Mouse (Mus musculus) limb, embryonic 13.5 days (tissue): ENCODE measurements at regions not wholly inside any gene's neighbourhood (a gene's known extent, or its start where the extent isn't known, plus 50 kb on each side); places are given as distances from the start of the nearest gene placed in this dataset.

Source experiments
- ATAC-seq: fragments of 200-750 bp; cut with Nextera tagmentation; 2 replicates; pipeline ENCODE4 v1.8.0; 2017; ENCODE audit warnings: low read depth, moderate number of reproducible peaks, moderate TSS enrichment; ENCODE audit not compliant: low FRiP score
- H3K27ac ChIP-seq: fragments of 300-500 bp; sonication (generic); 2 replicates; pipeline ENCODE4 v1.5.1; 2015; ENCODE audit warnings: inconsistent platforms, mild to moderate bottlenecking, moderate library complexity
- H3K27me3 ChIP-seq: fragments of 300-500 bp; sonication (generic); 2 replicates; pipeline ENCODE4 v1.6.1; 2015; ENCODE audit warnings: mild to moderate bottlenecking, inconsistent platforms
- H3K36me3 ChIP-seq: fragments of 300-500 bp; sonication (generic); 2 replicates; pipeline ENCODE4 v1.6.1; 2015; ENCODE audit warnings: inconsistent platforms, mild to moderate bottlenecking, moderate library complexity
- H3K4me1 ChIP-seq: fragments of 300-500 bp; sonication (generic); 2 replicates; pipeline ENCODE4 v1.6.1; 2015; ENCODE audit warnings: inconsistent platforms
- H3K4me2 ChIP-seq: fragments of 300-500 bp; sonication (generic); replicated peaks from 2 replicates; pipeline ENCODE4 v1.6.1; 2015; ENCODE audit warnings: inconsistent platforms, mild to moderate bottlenecking, moderate library complexity
- H3K4me3 ChIP-seq: fragments of 300-500 bp; sonication (generic); 2 replicates; pipeline ENCODE4 v1.5.1; 2015; ENCODE audit warnings: moderate library complexity, mild to moderate bottlenecking, inconsistent platforms
- H3K9ac ChIP-seq: fragments of 300-500 bp; sonication (generic); 2 replicates; pipeline ENCODE4 v1.6.1; 2015; ENCODE audit warnings: mild to moderate bottlenecking, inconsistent platforms
- H3K9me3 ChIP-seq: fragments of 300-500 bp; sonication (generic); 2 replicates; pipeline ENCODE4 v1.6.1; 2016; ENCODE audit warnings: inconsistent platforms
- WGBS: fragments of 180-500 bp; shearing (Covaris S2); methylation state at CpG from one replicate; pipeline ENCODE4 v1.1.7; 2015; 5-methylcytosine and 5-hydroxymethylcytosine counted together

DNA sequence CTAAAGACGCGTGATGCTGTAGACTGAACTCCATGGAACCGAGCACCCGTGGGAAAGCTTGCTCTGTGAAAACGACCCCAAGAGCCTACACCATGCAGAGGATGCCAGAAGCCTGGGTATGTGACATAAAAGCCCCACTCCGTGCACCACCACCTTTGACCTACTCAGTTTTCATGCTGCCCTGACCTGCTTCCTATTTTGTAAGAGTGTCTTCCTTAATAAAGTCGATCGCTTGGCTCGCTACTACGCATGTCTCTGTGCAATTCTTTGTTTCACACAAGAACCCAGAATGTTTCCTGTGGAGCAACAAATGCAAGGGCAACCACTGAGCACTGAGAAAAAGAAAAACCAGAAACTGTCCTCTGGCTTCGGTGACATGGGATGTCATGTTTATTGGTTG is 60.5 kb downstream of the Sec61b start:
- ATAC-seq: no peak
- Histone ChIP-seq H3K9ac (no peak overlapping the region), H3K9me3 (no peaks in the 10 kb centered on the region), H3K27ac (no peak overlapping the region), H3K4me3 (no peak overlapping the region), H3K4me1 (no peaks in the 10 kb centered on the region), H3K4me2 (no peak overlapping the region), H3K27me3 (no peaks in the 10 kb centered on the region), H3K36me3 (no peaks in the 10 kb centered on the region)
- WGBS: 86% methylated on average over 11 of the region's 11 CpGs

DNA sequence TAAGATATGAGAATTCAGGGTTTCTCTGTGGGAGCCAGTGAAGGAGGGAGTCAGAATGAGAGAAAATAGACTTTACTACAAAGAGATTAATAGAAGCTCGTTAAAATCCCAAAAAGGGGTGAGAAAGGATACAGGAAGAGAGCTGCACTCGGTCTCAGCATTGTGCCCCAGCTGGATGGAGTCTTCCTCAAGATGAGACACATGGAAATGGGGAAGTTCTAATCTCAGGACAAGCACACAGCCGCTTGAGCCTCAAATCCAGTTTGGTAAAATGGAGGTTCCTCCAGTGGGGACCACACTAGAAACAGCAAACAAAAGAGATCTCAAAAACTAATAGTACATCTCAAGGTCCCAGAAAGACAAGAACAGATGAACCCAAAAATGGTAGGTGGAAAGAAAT is 93.2 kb downstream of the Sec61b start:
- Histone ChIP-seq H3K9ac (no peak overlapping the region), H3K9me3 (no peaks in the 10 kb centered on the region), H3K4me1 (0 out of 2 replicates have a peak, but pooled peaks cover 5% of the 10 kb centered on the region), H3K36me3 (no peaks in the 10 kb centered on the region), H3K27me3 (no peaks in the 10 kb centered on the region), H3K27ac (no peak overlapping the region), H3K4me2 (no peak overlapping the region), H3K4me3 (no peak overlapping the region)
- ATAC-seq: no peak
- WGBS: 63% methylated on average over 3 of the region's 3 CpGs

DNA sequence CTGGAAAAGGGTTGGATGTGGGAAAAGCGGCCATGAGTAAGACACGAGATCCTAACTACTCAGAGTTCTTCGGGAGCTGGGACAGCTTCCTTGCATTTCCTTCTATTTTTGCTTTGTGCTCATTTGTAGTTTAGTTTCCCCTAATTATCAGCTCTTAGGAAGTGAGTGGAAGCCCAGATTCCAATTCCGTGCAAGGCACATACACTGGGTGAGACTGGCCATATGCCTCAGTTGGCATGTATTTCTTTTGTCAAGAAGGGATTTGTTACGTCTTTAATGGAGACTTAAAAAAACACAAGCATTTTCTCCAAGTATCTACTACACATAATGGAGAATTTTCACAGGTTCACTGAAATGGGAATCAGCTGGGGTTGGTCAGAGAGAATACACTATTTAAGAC is 96.4 kb downstream of the Sec61b start:
- H3K9me3 ChIP-seq: no peaks in the 10 kb centered on the region
- no peak overlapping the region for H3K9ac ChIP-seq
- H3K4me1 ChIP-seq: 0 out of 2 replicates have a peak, but pooled peaks cover 6% of the 10 kb centered on the region
- H3K27me3 ChIP-seq: peaks cover 3% of the 10 kb centered on the region; the same call in 1 of the 2 replicates
- H3K36me3 ChIP-seq: no peaks in the 10 kb centered on the region
- 83% methylated on average over 5 of the region's 5 CpGs for WGBS
- no peak overlapping the region for H3K27ac ChIP-seq
- H3K4me3 ChIP-seq: no peak overlapping the region
- no peak for ATAC-seq
- no peak overlapping the region for H3K4me2 ChIP-seq

DNA sequence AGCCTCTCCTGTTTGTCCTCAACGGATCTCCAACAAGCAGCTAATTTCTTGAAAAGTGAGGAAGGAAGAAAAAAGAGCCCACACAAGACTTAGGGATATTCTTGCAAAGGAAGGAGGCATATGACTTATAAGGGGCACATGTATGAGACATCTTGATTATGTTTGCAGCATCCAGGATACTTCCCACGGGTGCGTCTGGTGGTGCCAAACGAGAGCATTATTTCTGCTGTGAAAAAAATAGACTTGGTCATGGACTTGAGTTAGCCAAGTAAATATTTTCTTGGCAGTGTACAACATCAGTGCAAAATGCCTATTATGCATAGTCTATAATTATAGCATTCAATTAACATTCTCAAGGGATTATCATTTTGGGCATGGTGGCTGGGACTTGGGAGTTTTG is 101.6 kb downstream of the Sec61b start:
- H3K27me3 ChIP-seq: peaks cover 3% of the 10 kb centered on the region; the same call in 1 of the 2 replicates
- ATAC-seq: no peak
- H3K9ac ChIP-seq: no peak overlapping the region
- 84% methylated on average over 4 of the region's 4 CpGs for WGBS
- no peak overlapping the region for H3K4me2 ChIP-seq
- H3K27ac ChIP-seq: no peak overlapping the region
- H3K4me3 ChIP-seq: no peak overlapping the region
- H3K4me1 ChIP-seq: 0 out of 2 replicates have a peak, but pooled peaks cover 6% of the 10 kb centered on the region
- H3K9me3 ChIP-seq: no peaks in the 10 kb centered on the region
- H3K36me3 ChIP-seq: no peaks in the 10 kb centered on the region

DNA sequence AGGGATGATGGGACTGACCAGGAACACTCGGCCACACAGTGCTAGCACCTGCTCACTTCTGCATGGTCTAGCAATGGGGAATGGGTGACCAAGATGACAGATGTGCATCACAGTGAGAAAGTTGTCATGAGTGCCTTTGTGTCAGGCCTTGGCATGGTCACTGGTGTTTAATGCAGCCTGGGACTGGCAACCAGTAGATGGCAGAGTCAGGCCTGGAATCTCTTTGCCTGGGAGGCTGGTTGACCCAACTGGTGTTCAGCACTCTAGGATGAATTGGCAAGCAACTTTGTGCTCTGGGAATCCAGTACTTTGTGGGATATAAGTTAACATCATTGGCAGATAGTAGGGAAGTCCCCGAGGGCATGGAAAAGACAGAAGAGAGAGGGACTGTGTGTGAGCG is 103.0 kb downstream of the Sec61b start:
- ATAC-seq: no peak
- Histone ChIP-seq H3K36me3 (no peaks in the 10 kb centered on the region), H3K4me1 (0 out of 2 replicates have a peak, but pooled peaks cover 2% of the 10 kb centered on the region), H3K27ac (no peak overlapping the region), H3K27me3 (peaks cover 3% of the 10 kb centered on the region; the same call in 1 of the 2 replicates), H3K4me2 (no peak overlapping the region), H3K4me3 (no peak overlapping the region), H3K9me3 (no peaks in the 10 kb centered on the region), H3K9ac (no peak overlapping the region)
- 87% methylated on average over 3 of the region's 3 CpGs for WGBS

DNA sequence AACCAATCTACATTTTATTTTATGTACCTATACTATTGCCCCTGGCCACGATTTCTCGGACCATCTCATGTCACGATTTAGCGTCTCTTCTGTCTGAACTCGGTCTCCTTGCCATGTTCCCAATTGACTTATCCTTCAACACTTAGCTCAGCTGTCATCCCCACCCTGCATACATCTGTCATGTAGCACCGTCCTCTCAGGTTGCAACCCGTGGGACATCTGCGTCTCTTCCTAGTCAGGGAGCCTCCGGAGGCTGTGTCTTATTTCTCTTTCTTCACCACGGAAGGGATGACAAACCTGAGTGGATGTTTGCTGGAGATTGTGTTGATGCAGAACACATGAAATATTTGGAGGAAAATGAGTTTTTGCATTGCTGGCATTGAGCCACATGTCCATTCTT is 104.2 kb downstream of the Sec61b start:
- H3K9me3 ChIP-seq: no peaks in the 10 kb centered on the region
- ATAC-seq: no peak

DNA sequence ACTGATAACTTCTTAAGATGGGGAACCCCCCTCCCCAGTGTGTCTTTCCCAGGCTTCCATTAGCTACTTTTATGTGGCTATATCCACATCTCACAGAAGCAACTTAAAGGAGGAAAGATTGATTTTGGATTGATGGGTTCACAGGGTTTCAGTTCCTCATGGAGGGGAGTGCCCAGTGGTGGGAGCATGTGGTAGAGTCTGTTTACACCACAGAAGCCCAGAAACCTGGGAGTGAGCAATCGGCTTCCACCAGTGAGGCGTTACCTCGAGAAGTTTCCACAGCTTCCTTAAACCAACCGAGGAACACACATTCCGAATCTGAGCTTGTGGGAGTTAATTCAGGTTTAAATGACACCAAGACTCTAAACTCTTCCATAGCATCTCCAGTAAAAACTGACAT is 106.1 kb downstream of the Sec61b start:
- H3K27me3 ChIP-seq: no peaks in the 10 kb centered on the region
- no peak overlapping the region for H3K4me2 ChIP-seq
- H3K9me3 ChIP-seq: no peaks in the 10 kb centered on the region
- WGBS: 94% methylated on average over 5 of the region's 5 CpGs
- no peak overlapping the region for H3K4me3 ChIP-seq
- no peak overlapping the region for H3K27ac ChIP-seq
- no peak for ATAC-seq
- no peaks in the 10 kb centered on the region for H3K4me1 ChIP-seq
- H3K36me3 ChIP-seq: no peaks in the 10 kb centered on the region
- H3K9ac ChIP-seq: no peak overlapping the region

More for the DNA sequence above, 104.2 kb downstream of the Sec61b start:
- H3K4me1 ChIP-seq: no peaks in the 10 kb centered on the region
- no peaks in the 10 kb centered on the region for H3K36me3 ChIP-seq
- no peak overlapping the region for H3K4me2 ChIP-seq
- no peak overlapping the region for H3K4me3 ChIP-seq
- 82% methylated on average over 10 of the region's 10 CpGs for WGBS
- H3K9ac ChIP-seq: no peak overlapping the region
- H3K27me3 ChIP-seq: no peaks in the 10 kb centered on the region
- no peak overlapping the region for H3K27ac ChIP-seq

DNA sequence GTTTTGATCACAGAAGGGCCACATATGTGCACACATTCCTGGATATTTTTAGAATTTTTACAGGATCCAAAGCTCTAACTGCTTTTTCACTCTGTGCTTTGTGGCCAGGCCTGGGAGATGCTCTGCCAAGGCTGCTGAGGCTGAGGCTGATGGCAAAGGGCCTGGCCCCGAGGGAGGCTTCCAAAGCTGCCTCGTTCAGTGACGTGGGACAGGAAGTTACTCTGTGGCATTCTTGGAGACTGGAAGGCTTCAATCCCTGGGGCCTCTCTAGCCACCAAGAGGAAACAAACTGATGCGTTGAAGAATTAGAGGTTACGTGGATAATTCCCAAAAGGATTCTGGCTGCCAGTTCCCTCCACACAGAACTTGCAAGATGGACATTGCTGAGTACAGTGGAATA is 112.8 kb downstream of the Sec61b start:
- Histone ChIP-seq H3K9ac (no peak overlapping the region), H3K4me2 (no peak overlapping the region), H3K4me1 (peaks cover 8% of the 10 kb centered on the region), H3K27me3 (no peaks in the 10 kb centered on the region), H3K9me3 (no peaks in the 10 kb centered on the region), H3K4me3 (no peak overlapping the region), H3K36me3 (no peaks in the 10 kb centered on the region), H3K27ac (no peak overlapping the region)
- no peak for ATAC-seq
- 40% methylated on average over 5 of the region's 5 CpGs for WGBS

DNA sequence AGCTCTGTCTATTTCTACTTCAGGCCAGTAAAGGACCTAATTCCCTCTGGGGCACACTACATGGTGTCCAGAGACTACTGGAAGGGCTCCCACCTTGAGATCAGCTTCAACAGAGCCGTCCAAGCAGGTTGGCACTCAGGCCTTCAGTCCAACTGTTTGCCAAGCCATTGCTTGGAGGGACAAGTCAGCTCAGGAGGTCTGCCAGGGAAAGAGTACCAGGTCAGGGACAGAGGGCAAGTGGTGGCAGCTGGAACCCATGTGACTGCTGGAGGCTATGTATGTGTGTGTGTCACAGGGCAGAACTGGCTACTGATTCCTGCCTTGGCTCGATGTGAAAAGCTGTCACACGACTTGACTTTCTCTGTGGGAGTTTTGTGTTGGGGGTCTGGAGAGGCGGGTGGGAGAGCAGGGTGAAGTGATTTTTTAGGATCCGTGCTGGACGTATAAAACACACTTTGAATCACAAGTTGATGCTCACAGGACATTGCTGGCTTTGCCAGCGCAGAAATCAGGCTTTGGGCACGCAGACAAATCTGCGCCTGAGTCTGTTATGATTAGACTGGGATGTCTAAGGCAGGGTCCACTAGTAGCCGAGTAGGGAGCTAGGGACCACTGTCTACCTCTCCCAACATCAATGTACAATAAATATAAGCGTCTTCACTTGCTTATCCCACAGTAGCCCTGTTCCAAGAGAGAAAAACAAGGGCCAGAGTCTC is 118.0 kb downstream of the Sec61b start:
- no peaks in the 10 kb centered on the region for H3K27me3 ChIP-seq
- H3K27ac ChIP-seq: no peak overlapping the region
- no peaks in the 10 kb centered on the region for H3K9me3 ChIP-seq
- 0 out of 2 replicates have a peak, but pooled peaks cover under 1% of the 10 kb centered on the region for H3K4me1 ChIP-seq
- no peak overlapping the region for H3K4me2 ChIP-seq
- no peak overlapping the region for H3K4me3 ChIP-seq
- WGBS: 83% methylated on average over 11 of the region's 11 CpGs
- H3K36me3 ChIP-seq: no peaks in the 10 kb centered on the region
- no peak for ATAC-seq
- no peak overlapping the region for H3K9ac ChIP-seq

DNA sequence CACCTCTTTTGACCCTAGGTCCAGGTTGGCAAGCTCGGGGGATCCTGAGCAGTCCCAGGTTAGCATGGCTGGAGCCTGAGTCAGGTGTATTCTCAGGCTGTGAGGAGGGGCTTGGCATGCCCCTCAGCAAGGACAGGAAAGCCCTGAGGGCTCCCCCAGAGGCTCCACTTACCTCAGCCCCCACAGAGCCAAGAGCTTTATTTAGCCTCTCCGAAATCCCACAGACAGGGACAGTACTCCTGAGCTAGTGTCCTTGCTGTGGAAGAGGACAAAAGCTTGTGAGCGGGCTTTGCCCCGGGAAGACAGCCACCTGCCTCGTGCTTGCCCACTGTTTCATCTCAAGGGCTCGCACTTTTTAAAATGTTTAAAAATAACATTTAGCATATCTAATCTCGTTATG is 118.7 kb downstream of the Sec61b start:
- 77% methylated on average over 7 of the region's 7 CpGs for WGBS
- no peaks in the 10 kb centered on the region for H3K27me3 ChIP-seq
- H3K4me2 ChIP-seq: no peak overlapping the region
- no peak for ATAC-seq
- no peaks in the 10 kb centered on the region for H3K9me3 ChIP-seq
- H3K9ac ChIP-seq: no peak overlapping the region
- no peak overlapping the region for H3K4me3 ChIP-seq
- no peak overlapping the region for H3K27ac ChIP-seq
- no peaks in the 10 kb centered on the region for H3K4me1 ChIP-seq
- no peaks in the 10 kb centered on the region for H3K36me3 ChIP-seq

DNA sequence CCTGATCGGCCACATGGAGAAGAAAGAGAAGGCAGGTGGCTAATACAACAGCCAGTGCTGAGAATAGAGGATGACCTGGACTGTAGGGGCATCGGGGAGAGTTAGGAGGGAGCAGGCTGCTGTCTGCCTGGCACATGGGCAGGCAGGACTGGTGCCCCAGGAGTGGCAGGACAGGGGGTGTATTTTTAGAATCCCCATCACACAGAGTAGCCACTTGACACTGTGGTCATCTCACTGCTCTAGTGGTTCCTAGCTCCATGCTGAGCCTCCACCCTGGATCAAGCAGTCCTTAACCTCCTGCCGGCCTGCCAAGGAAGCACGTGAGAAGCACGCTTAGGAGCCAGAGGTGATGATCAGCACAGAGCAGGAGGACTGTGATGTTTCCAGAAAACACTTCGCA is 119.7 kb downstream of the Sec61b start:
- 89% methylated on average over 6 of the region's 6 CpGs for WGBS
- ATAC-seq: no peak
- no peak overlapping the region for H3K9ac ChIP-seq

DNA sequence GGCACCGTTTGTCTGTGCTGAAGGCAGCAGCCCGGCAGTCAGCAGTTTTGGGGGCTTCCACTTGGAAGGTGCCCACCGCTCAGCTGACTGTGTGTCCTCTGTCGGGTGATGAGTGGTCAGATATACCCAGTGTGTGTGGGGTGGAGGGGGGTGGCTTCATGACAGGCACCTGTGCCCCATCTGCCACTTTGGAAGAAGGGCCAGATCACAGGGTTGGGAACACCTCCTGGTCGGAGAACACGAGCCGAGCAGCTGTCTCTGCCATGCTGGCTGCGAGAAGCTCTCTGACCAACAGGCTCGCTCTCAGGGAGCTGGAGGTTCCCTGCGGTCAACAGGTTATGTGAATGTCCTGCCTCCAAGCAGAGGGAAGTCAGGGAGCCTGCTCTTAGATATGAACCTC is 121.4 kb downstream of the Sec61b start:
- no peaks in the 10 kb centered on the region for H3K27me3 ChIP-seq
- H3K4me1 ChIP-seq: no peaks in the 10 kb centered on the region
- H3K9me3 ChIP-seq: no peaks in the 10 kb centered on the region
- no peaks in the 10 kb centered on the region for H3K36me3 ChIP-seq
- H3K4me3 ChIP-seq: no peak overlapping the region
- H3K4me2 ChIP-seq: no peak overlapping the region
- H3K9ac ChIP-seq: no peak overlapping the region
- ATAC-seq: no peak
- 74% methylated on average over 10 of the region's 10 CpGs for WGBS
- H3K27ac ChIP-seq: no peak overlapping the region

More for the DNA sequence above, 119.7 kb downstream of the Sec61b start:
- Histone ChIP-seq H3K4me1 (no peaks in the 10 kb centered on the region), H3K36me3 (no peaks in the 10 kb centered on the region), H3K27me3 (no peaks in the 10 kb centered on the region), H3K9me3 (no peaks in the 10 kb centered on the region), H3K4me2 (no peak overlapping the region), H3K4me3 (no peak overlapping the region), H3K27ac (no peak overlapping the region)

DNA sequence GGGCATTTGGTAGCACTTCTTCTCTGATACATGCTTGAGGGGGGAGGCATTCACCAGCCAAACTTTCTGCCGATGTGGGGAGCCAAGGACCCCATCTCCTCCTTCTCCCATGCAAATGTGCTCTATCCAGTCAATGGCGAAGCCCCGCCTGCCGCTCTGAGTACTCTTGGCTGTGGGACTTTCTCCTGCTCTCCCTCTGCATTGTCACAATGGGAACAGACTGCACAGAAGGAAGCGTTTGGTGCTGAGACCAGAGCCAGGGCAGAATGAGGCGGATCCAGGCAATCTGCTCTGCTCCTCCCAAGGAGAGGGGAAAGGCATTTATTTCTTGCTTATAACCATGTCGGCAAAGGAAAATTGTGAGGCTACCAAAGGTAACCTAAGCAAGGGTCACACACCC is 123.1 kb downstream of the Sec61b start:
- Histone ChIP-seq H3K4me1 (peaks cover 4% of the 10 kb centered on the region; the same call in 1 of the 2 replicates), H3K4me3 (no peak overlapping the region), H3K27ac (no peak overlapping the region), H3K4me2 (no peak overlapping the region), H3K9me3 (no peaks in the 10 kb centered on the region), H3K36me3 (no peaks in the 10 kb centered on the region), H3K27me3 (no peaks in the 10 kb centered on the region), H3K9ac (no peak overlapping the region)
- ATAC-seq: no peak
- 72% methylated on average over 7 of the region's 7 CpGs for WGBS
